Mouse (Mus musculus) macrophage (primary cell): ENCODE data around the gene Alpk1. TPM values are rescaled to one million over a fixed set of nuclear protein-coding genes. Genes with fewer than 3 reads are reported as not detected.

Experiments
- H3K27ac ChIP-seq: fragments of 350-480 bp; formaldehyde crosslinking; 2 replicates; pipeline ENCODE4 v1.9.0; 2021
- H3K36me3 ChIP-seq: fragments of 350-480 bp; formaldehyde crosslinking; 2 replicates; pipeline ENCODE4 v1.9.0; 2021; ENCODE audit errors: inconsistent target
- H3K4me3 ChIP-seq: fragments of 350-480 bp; formaldehyde crosslinking; 2 replicates; pipeline ENCODE4 v1.9.0; 2021; ENCODE audit errors: inconsistent target
- H3K79me2 ChIP-seq: fragments of 350-480 bp; formaldehyde crosslinking; 2 replicates; pipeline ENCODE4 v1.9.0; 2021; ENCODE audit errors: inconsistent target
- WGBS: methylation state at CpG from one replicate; pipeline ENCODE4 v1.1.7; 2026; ENCODE audit warnings: inconsistent platforms; ENCODE audit not compliant: missing documents; 5-methylcytosine and 5-hydroxymethylcytosine counted together
- polyA plus RNA-seq: library from polyadenylated mRNA; stranded (reverse); fragments of 250-400 nt; gene quantifications from 3 replicates; pipeline ENCODE4 v1.2.4, GENCODE M21; 2018; ENCODE audit warnings: inconsistent platforms

The Alpk1 gene
- polyA plus RNA-seq, 1 experiment from 2014 or later = 13.0 TPM

GRCm38 (mm10) chr3:127743614-127744365, 36.5 kb downstream of the Alpk1 start:
- H3K27ac ChIP-seq = no peak overlapping the region
- peaks cover 15% of the 10 kb centered on the region; the same call in 1 of the 2 replicates for H3K36me3 ChIP-seq
- H3K4me3 ChIP-seq = no peak overlapping the region
- WGBS = 91% methylated on average over 13 of the region's 14 CpGs
- H3K79me2 ChIP-seq = no peaks in the 10 kb centered on the region; the same call in 1 of the 2 replicates

- H3K79me2 ChIP-seq = no peaks in the 10 kb centered on the region
- H3K4me3 ChIP-seq = no peak overlapping the region
- peaks cover 5% of the 10 kb centered on the region; the same call in 1 of the 2 replicates for H3K36me3 ChIP-seq
- H3K27ac ChIP-seq = no peak overlapping the region
- 91% methylated on average over 3 of the region's 3 CpGs for WGBS
Measured at GRCm38 (mm10) chr3:127741473-127741872, 38.9 kb downstream of the Alpk1 start.

GRCm38 (mm10) chr3:127737876-127738275, 42.5 kb downstream of the Alpk1 start:
- 100% methylated on average over 1 of the region's 5 CpGs for WGBS
- no peak overlapping the region for H3K4me3 ChIP-seq
- no peaks in the 10 kb centered on the region; the same call in 1 of the 2 replicates for H3K79me2 ChIP-seq
- H3K27ac ChIP-seq = no peak overlapping the region
- peaks cover 5% of the 10 kb centered on the region; the same call in 1 of the 2 replicates for H3K36me3 ChIP-seq

- no peak overlapping the region for H3K27ac ChIP-seq
- no peaks in the 10 kb centered on the region for H3K36me3 ChIP-seq
- H3K79me2 ChIP-seq = no peaks in the 10 kb centered on the region; the same call in 1 of the 2 replicates
- no peak overlapping the region for H3K4me3 ChIP-seq
- 93% methylated on average over 3 of the region's 3 CpGs for WGBS
Measured at GRCm38 (mm10) chr3:127735395-127735794, 44.9 kb downstream of the Alpk1 start.

- Histone ChIP-seq H3K27ac (no peak overlapping the region), H3K4me3 (no peak overlapping the region), H3K79me2 (no peaks in the 10 kb centered on the region), H3K36me3 (peaks cover 19% of the 10 kb centered on the region; the same call in 1 of the 2 replicates)
- 93% methylated on average over 14 of the region's 14 CpGs for WGBS
Measured at GRCm38 (mm10) chr3:127729513-127730137, 50.7 kb downstream of the Alpk1 start.

- Histone ChIP-seq H3K4me3 (no peak overlapping the region), H3K27ac (no peak overlapping the region), H3K79me2 (no peaks in the 10 kb centered on the region), H3K36me3 (peaks cover 25% of the 10 kb centered on the region; the same call in 1 of the 2 replicates)
- WGBS = 94% methylated on average over 17 of the region's 17 CpGs
Measured at GRCm38 (mm10) chr3:127728851-127729512, 51.3 kb downstream of the Alpk1 start.

- Histone ChIP-seq H3K79me2 (no peaks in the 10 kb centered on the region), H3K27ac (no peak overlapping the region), H3K4me3 (no peak overlapping the region), H3K36me3 (peaks cover 28% of the 10 kb centered on the region; the same call in 1 of the 2 replicates)
- 94% methylated on average over 9 of the region's 9 CpGs for WGBS
Measured at GRCm38 (mm10) chr3:127728046-127728445, 52.3 kb downstream of the Alpk1 start.

GRCm38 (mm10) chr3:127720948-127721347, 59.4 kb downstream of the Alpk1 start:
- 95% methylated on average over 4 of the region's 4 CpGs for WGBS
- H3K79me2 ChIP-seq = no peaks in the 10 kb centered on the region
- H3K36me3 ChIP-seq = peaks cover 20% of the 10 kb centered on the region; the same call in 1 of the 2 replicates
- H3K4me3 ChIP-seq = no peak overlapping the region
- H3K27ac ChIP-seq = no peak overlapping the region

GRCm38 (mm10) chr3:127720050-127720449, 60.3 kb downstream of the Alpk1 start:
- WGBS = 93% methylated on average over 6 of the region's 6 CpGs
- no peak overlapping the region for H3K27ac ChIP-seq
- H3K79me2 ChIP-seq = no peaks in the 10 kb centered on the region
- no peak overlapping the region for H3K4me3 ChIP-seq
- H3K36me3 ChIP-seq = peaks cover 28% of the 10 kb centered on the region; the same call in 1 of the 2 replicates

- no peak overlapping the region for H3K4me3 ChIP-seq
- H3K27ac ChIP-seq = no peak overlapping the region
- WGBS = 99% methylated on average over 5 of the region's 5 CpGs
- peaks cover 30% of the 10 kb centered on the region; the same call in 1 of the 2 replicates for H3K36me3 ChIP-seq
- no peaks in the 10 kb centered on the region for H3K79me2 ChIP-seq
Measured at GRCm38 (mm10) chr3:127719601-127720000, 60.7 kb downstream of the Alpk1 start.

- Histone ChIP-seq H3K27ac (no peak overlapping the region), H3K79me2 (no peaks in the 10 kb centered on the region), H3K4me3 (no peak overlapping the region), H3K36me3 (peaks cover 24% of the 10 kb centered on the region; the same call in 1 of the 2 replicates)
- 95% methylated on average over 2 of the region's 2 CpGs for WGBS
Measured at GRCm38 (mm10) chr3:127716759-127717158, 63.6 kb downstream of the Alpk1 start.

GRCm38 (mm10) chr3:127713112-127713511, 67.2 kb downstream of the Alpk1 start:
- H3K27ac ChIP-seq = no peak overlapping the region
- 94% methylated on average over 9 of the region's 9 CpGs for WGBS
- peaks cover 17% of the 10 kb centered on the region; the same call in 1 of the 2 replicates for H3K36me3 ChIP-seq
- H3K4me3 ChIP-seq = no peak overlapping the region
- no peaks in the 10 kb centered on the region for H3K79me2 ChIP-seq

GRCm38 (mm10) chr3:127711536-127711935, 68.8 kb downstream of the Alpk1 start:
- peaks cover 17% of the 10 kb centered on the region; the same call in 1 of the 2 replicates for H3K36me3 ChIP-seq
- no peaks in the 10 kb centered on the region for H3K79me2 ChIP-seq
- 85% methylated on average over 3 of the region's 3 CpGs for WGBS
- no peak overlapping the region for H3K27ac ChIP-seq
- no peak overlapping the region for H3K4me3 ChIP-seq

GRCm38 (mm10) chr3:127707089-127707485, 73.2 kb downstream of the Alpk1 start:
- no peak overlapping the region for H3K27ac ChIP-seq
- no peaks in the 10 kb centered on the region for H3K79me2 ChIP-seq
- WGBS = 91% methylated on average over 5 of the region's 5 CpGs
- no peak overlapping the region for H3K4me3 ChIP-seq
- peaks cover 6% of the 10 kb centered on the region; the same call in 1 of the 2 replicates for H3K36me3 ChIP-seq
